Mouse (Mus musculus): ENCODE measurements around the gene Ptprt.

DNA sequence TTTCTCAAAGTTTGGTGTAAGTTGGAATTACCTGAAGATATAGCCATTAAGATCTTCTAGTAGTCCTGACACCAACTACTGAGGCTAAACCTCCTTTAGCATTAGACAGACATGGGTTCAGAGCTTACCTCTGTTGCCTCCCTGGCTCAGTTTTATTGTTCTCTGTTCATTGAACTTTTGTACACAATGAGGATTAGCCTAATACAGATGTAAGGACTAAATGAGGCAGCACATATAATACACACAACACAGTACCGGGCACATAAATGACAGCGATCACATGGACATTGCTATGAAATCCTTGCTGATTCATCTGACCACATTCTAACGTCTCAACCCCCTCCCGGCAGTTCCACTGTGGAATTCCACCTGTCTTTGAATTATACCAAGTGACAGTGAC lies 1003.9 kb downstream of the Ptprt start:
- TF ChIP-seq POLR2A (IDR thresholded peaks at IDR 0.05; ENCODE audit: insufficient read depth, low read depth, low read length): no peak
- TF ChIP-seq CTCF (IDR thresholded peaks at IDR 0.05): no peak
- no peak for TF ChIP-seq EP300 (IDR thresholded peaks at IDR 0.05; ENCODE audit: insufficient read depth, low read depth, low read length)

Data from heart, adult 2 months (tissue).